Mouse (Mus musculus): ENCODE results near the gene Mroh7.

GRCm38 (mm10) chr4:106679152-106679551 is 51.6 kb downstream of the Mroh7 start:
- TF ChIP-seq TAL1 (IDR thresholded peaks at IDR 0.05; ENCODE audit: low read length): no peak
- TF ChIP-seq GATA1 (IDR thresholded peaks at IDR 0.05; ENCODE audit: low read length): no peak

Data from erythroblast, embryonic 14.5 days (primary cell).